Mouse (Mus musculus) skeletal muscle tissue, adult 2 months (tissue): Measurements from ENCODE around the gene Ippk.

Source experiments
- DNase-seq: peaks from one replicate; pipeline ENCODE4 v3.0.0-alpha.2; 2012; ENCODE audit warnings: low read depth, low spot score

Ippk gene

GRCm38 (mm10) chr13:49480551-49480950 lies 59.5 kb downstream of the Ippk start:
- DNase-seq: no peak

DNA sequence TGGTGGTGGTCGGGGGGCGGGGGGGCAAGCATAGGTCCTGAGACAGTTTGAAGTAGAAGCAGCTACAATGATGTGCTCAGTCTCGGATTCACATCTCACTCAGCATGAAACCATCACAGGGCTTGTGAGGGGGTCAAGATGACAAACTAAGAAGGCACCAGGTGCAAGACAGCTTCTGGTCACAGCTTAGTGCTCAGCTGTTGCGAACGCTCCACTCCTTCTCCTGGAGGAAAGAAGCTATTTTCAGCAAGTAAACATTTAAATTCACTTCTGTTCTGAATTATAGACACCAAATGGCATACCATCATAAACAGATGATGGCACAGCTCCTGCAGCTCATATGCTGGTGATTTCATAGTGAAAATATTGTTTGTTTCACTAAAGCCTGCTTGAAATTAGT lies 64.3 kb downstream of the Ippk start:
- no peak for DNase-seq

DNA sequence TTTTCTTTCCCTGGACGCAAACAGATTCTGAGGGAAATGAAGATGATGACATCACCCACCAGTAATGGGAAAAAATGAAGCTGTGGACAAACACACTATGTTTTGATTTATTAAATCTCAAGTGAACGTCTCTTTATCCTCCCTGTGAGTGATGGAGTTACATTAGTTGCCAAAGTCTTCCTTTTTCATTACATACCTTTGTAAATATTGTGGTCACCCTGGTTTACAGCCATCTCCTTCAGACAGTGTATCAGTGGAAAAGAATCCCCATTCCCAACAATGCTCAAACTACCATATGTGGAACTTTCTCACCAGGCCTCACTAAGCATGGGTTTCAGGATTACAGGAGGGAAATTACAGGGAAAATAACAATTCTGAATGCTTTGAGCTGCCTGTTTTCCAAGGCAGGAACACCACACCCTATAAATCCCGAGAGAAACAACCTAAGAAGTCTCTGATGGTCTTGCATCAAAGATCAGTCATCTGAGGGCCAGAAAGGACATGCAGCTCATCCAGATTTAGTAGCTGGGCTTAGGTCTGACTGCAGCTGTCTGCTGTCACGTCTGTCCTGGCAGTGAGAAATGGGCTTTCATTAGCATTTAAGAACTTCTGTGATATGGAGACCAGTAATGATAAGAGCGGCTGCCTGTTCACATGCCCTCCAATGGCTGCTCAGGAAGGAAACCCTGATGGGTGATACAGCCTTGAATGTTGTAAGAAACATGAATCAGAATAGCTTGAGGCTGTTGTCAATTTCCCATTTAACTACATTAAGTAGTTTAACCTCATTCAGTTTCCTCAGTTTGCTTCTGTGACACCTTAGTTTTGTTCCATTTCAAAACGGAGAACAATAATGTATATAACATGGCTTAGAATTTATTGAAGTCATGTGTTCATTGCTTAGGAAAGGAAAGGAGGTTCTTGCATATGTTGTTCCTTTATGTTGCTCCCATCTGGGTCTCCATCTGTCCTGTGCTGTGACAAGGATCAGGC lies 71.6 kb downstream of the Ippk start, which contains the start of gene Tes3-ps:
Gene Tes3-ps (plus strand): TSS at position 943 of the 993 bp plus-strand sequence.
- peak; percentile 57 for DNase-seq

DNA sequence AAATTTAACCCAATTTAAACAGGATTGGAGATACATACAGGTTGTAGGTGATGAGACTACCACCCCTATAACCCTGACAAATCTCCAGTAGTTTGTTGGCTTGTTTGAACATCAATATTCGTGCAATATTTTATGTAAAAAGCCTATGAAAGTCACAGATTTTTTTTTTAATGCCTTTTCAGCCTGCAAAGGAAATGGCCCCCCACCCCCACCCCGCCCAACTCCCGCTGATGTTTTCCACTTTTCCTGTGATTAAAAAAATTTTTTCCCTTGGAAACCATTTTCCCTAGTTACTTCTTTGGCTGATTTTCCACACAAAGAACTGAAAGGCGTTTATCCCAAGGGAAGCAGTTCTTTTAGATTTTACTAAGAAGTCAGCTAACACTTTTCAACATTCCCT lies 83.5 kb downstream of the Ippk start, which contains the start of gene Ecm2:
Gene Ecm2 (plus strand): TSS at position 301 of the 400 bp plus-strand sequence.
- peak; percentile 30 for DNase-seq

DNA sequence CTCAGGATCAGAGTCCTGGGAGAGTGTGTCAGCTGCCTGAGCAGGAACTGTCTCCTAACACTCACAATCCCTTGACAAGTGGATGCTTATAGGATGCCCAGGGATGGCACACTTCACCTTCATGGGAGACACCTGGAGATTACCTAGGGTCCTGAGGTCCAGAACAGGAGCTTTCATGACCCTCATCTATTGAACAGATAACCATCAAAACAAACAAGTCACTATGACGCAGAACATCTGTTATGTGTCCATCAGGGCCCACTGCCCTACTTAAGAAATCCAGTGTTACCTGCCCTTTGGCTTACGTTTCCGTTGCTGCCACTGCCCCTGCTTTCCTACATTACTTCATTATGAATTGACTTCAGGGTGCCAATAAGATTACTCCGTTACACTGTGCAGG lies 84.7 kb downstream of the Ippk start:
- no peak for DNase-seq

- peak; percentile 47 for DNase-seq
Observed at GRCm38 (mm10) chr13:49507176-49507575, 86.1 kb downstream of the Ippk start.
